ENCODE assay signal across 14 mouse cellular contexts in genomic region chr1:71507251-71507650, GRCm38 (mm10). TPM values are rescaled to one million over a fixed set of nuclear protein-coding genes. Genes with fewer than 3 reads are reported as not detected.
A peak's percentile ranks its signal among the peaks of the same experiment; 100 is the strongest.
DNase-seq lines count a peak whose midpoint lies in the region; ATAC-seq and TF ChIP-seq lines count a peak whose summit lies in the region.
"Had no signal": no experiment of that assay in that cellular context is flagged by ENCODE, and none has a peak within 500 bp of the region (broad histone marks: within the 10 kb centered on the region; RNA-seq: fewer than 3 reads in every experiment).

No protein-coding gene starts in this region.

- DNase-seq in kidney, postnatal 25 days, result no peak
- DNase-seq in natural killer cell, adult 2 months (ENCODE audit: low spot score in 2 of 2), result no peak
- DNase-seq in lung, postnatal 36 days, result no peak
- no peak for DNase-seq in lung, adult 2 months
- DNase-seq: thymus, adult 2 months had no signal

- 13% methylated on average over 9 of the region's 9 CpGs for WGBS in kidney, embryonic 16.5 days
- WGBS in embryonic facial prominence, embryonic 12.5 days, result 5% methylated on average over 9 of the region's 9 CpGs
- WGBS in hindbrain, embryonic 16.5 days, result 5% methylated on average over 9 of the region's 9 CpGs
- WGBS in neural tube, embryonic 12.5 days, result 3% methylated on average over 9 of the region's 9 CpGs
- 48% methylated on average over 9 of the region's 9 CpGs for WGBS in lung, adult 2 months

- H3K4me1 ChIP-seq in kidney, embryonic 16.5 days (ENCODE audit: insufficient read depth, low read length), result no peaks in the 10 kb centered on the region
- 0 out of 2 replicates have a peak, but pooled peaks cover 3% of the 10 kb centered on the region for H3K4me1 ChIP-seq in embryonic facial prominence, embryonic 12.5 days
- peaks cover 4% of the 10 kb centered on the region for H3K4me1 ChIP-seq in hindbrain, embryonic 16.5 days (ENCODE audit: control insufficient read depth, insufficient read depth, low read depth, low read length)
- H3K4me1 ChIP-seq in neural tube, embryonic 12.5 days, result peaks cover 7% of the 10 kb centered on the region
- no peaks in the 10 kb centered on the region for H3K4me1 ChIP-seq in lung, adult 2 months (ENCODE audit: control insufficient read depth, insufficient read depth, low read length)
- H3K4me1 ChIP-seq: heart, embryonic 12.5 days; lung, embryonic 15.5 days had no signal

- TF ChIP-seq CTCF in lung, adult 2 months (IDR thresholded peaks at IDR 0.05; ENCODE audit: insufficient read depth, low read length), result no peak

- H3K9ac ChIP-seq in kidney, embryonic 16.5 days (replicated peaks; ENCODE audit: low read length), result no peak overlapping the region
- H3K9ac ChIP-seq in embryonic facial prominence, embryonic 12.5 days, result no peak overlapping the region
- H3K9ac ChIP-seq in hindbrain, embryonic 16.5 days (ENCODE audit: low read depth, low read length), result 0 out of 2 replicates have a peak overlapping the region, but pooled peaks have one; percentile 23
- H3K9ac ChIP-seq in neural tube, embryonic 12.5 days, result no peak overlapping the region
- H3K9ac ChIP-seq: embryonic facial prominence, embryonic 15.5 days; heart, embryonic 12.5 days; lung, embryonic 15.5 days had no signal

- H3K27ac ChIP-seq in kidney, embryonic 16.5 days (ENCODE audit: low read length), result no peak overlapping the region
- H3K27ac ChIP-seq in embryonic facial prominence, embryonic 12.5 days, result no peak overlapping the region
- no peak overlapping the region for H3K27ac ChIP-seq in hindbrain, embryonic 16.5 days (ENCODE audit: low read depth, low read length)
- no peak overlapping the region for H3K27ac ChIP-seq in neural tube, embryonic 12.5 days
- H3K27ac ChIP-seq: embryonic facial prominence, embryonic 15.5 days; layer of hippocampus, adult 2 months; lung, embryonic 15.5 days had no signal

- no peaks in the 10 kb centered on the region for H3K9me3 ChIP-seq in kidney, embryonic 16.5 days (ENCODE audit: low read length)
- H3K9me3 ChIP-seq in embryonic facial prominence, embryonic 12.5 days, result no peaks in the 10 kb centered on the region
- no peaks in the 10 kb centered on the region for H3K9me3 ChIP-seq in hindbrain, embryonic 16.5 days (ENCODE audit: control insufficient read depth, low read length)
- no peaks in the 10 kb centered on the region for H3K9me3 ChIP-seq in neural tube, embryonic 12.5 days
- H3K9me3 ChIP-seq: embryonic facial prominence, embryonic 15.5 days; heart, embryonic 12.5 days; lung, embryonic 15.5 days had no signal

- no peaks in the 10 kb centered on the region for H3K27me3 ChIP-seq in kidney, embryonic 16.5 days (ENCODE audit: insufficient read depth, low read length)
- no peaks in the 10 kb centered on the region for H3K27me3 ChIP-seq in embryonic facial prominence, embryonic 12.5 days
- no peaks in the 10 kb centered on the region for H3K27me3 ChIP-seq in hindbrain, embryonic 16.5 days (replicated peaks; ENCODE audit: control insufficient read depth, insufficient read depth, low read length)
- no peaks in the 10 kb centered on the region for H3K27me3 ChIP-seq in neural tube, embryonic 12.5 days (replicated peaks)
- H3K27me3 ChIP-seq: embryonic facial prominence, embryonic 15.5 days; heart, embryonic 12.5 days had no signal

- H3K4me3 ChIP-seq in kidney, embryonic 16.5 days (ENCODE audit: low read length), result no peak overlapping the region
- H3K4me3 ChIP-seq in embryonic facial prominence, embryonic 12.5 days, result no peak overlapping the region
- H3K4me3 ChIP-seq in hindbrain, embryonic 16.5 days (ENCODE audit: low read length), result no peak overlapping the region
- H3K4me3 ChIP-seq in neural tube, embryonic 12.5 days, result no peak overlapping the region
- H3K4me3 ChIP-seq in lung, adult 2 months (replicated peaks; ENCODE audit: extremely low read depth, low read depth, low read length), result no peak overlapping the region
- H3K4me3 ChIP-seq: embryonic facial prominence, embryonic 15.5 days; heart, embryonic 12.5 days; layer of hippocampus, adult 2 months; lung, embryonic 15.5 days had no signal

- no peak for TF ChIP-seq POLR2A in lung, adult 2 months (IDR thresholded peaks at IDR 0.05; ENCODE audit: borderline replicate concordance, extremely low read depth, low read depth, low read length)

- no peaks in the 10 kb centered on the region for H3K36me3 ChIP-seq in kidney, embryonic 16.5 days (ENCODE audit: insufficient read depth, low read length)
- H3K36me3 ChIP-seq in embryonic facial prominence, embryonic 12.5 days, result no peaks in the 10 kb centered on the region
- H3K36me3 ChIP-seq in hindbrain, embryonic 16.5 days (ENCODE audit: control insufficient read depth, insufficient read depth, low read length), result no peaks in the 10 kb centered on the region
- no peaks in the 10 kb centered on the region for H3K36me3 ChIP-seq in neural tube, embryonic 12.5 days
- H3K36me3 ChIP-seq: embryonic facial prominence, embryonic 15.5 days; heart, embryonic 12.5 days; lung, embryonic 15.5 days had no signal

- H3K4me2 ChIP-seq in kidney, embryonic 16.5 days (replicated peaks; ENCODE audit: low read depth, low read length), result no peak overlapping the region
- H3K4me2 ChIP-seq in embryonic facial prominence, embryonic 12.5 days (replicated peaks), result peak overlapping the region; percentile 29; the same call in 1 of the 2 replicates
- peak overlapping the region; percentile 33 for H3K4me2 ChIP-seq in hindbrain, embryonic 16.5 days (ENCODE audit: low read length)
- H3K4me2 ChIP-seq in neural tube, embryonic 12.5 days (replicated peaks), result peak overlapping the region; percentile 36; the same call in 1 of the 2 replicates
- H3K4me2 ChIP-seq: embryonic facial prominence, embryonic 15.5 days; heart, embryonic 12.5 days; lung, embryonic 15.5 days had no signal

- peak; percentile 31; the same call in 1 of the 2 replicates for ATAC-seq in kidney, embryonic 16.5 days (ENCODE audit: low FRiP score, low TSS enrichment)
- peak; percentile 75; the same call in 1 of the 2 replicates for ATAC-seq in embryonic facial prominence, embryonic 12.5 days (ENCODE audit: insufficient number of reproducible peaks, insufficient read depth, low FRiP score, low TSS enrichment)
- ATAC-seq in hindbrain, embryonic 16.5 days, result peak; percentile 45; the same call in 1 of the 2 replicates
- peak; percentile 91 for ATAC-seq in neural tube, embryonic 12.5 days (ENCODE audit: low FRiP score, low read depth)
- ATAC-seq: CD4-positive, CD25-positive, alpha-beta regulatory T cell, adult 4 months had no signal

RNA-seq across cellular contexts. Expression of gene Atic, which starts 49.7 kb away (rescaled TPM):
- 56.1 and 60.6 TPM in 2 replicates for polyA plus RNA-seq in kidney, embryonic 16.5 days (2015; fragmentation: Nextera tagmentation; extraction: Ambion mirVana)
- 57.8 and 65.3 TPM in 2 replicates for polyA plus RNA-seq in embryonic facial prominence, embryonic 12.5 days (2016; fragmentation: Nextera tagmentation; extraction: Ambion mirVana)
- 33.6 and 38.3 TPM in 2 replicates for polyA plus RNA-seq in hindbrain, embryonic 16.5 days (2015; fragmentation: Nextera tagmentation; extraction: Ambion mirVana)
- polyA plus RNA-seq in neural tube, embryonic 12.5 days (2016; fragmentation: Nextera tagmentation; extraction: Ambion mirVana), result 32.3 and 35.6 TPM in 2 replicates
- 13.4 and 17.9 TPM in 2 replicates for polyA plus RNA-seq in lung, adult 2 months (2012; rRNA removed)

Comparison
In these comparisons a context has a peak if more than half of its experiments do, and no peak if none do; other contexts are left out.
1. ATAC-seq: peak in every context shown above with its lines; median percentile 91 in neural tube, embryonic 12.5 days; 75 in embryonic facial prominence, embryonic 12.5 days; 45 in hindbrain, embryonic 16.5 days; 31 in kidney, embryonic 16.5 days.